Mouse (Mus musculus) heart, adult 2 months (tissue): ENCODE measurements around the gene Galnt6.

Experiments
- CTCF ChIP-seq: fragments of 200-600 bp; IDR thresholded peaks from 2 replicates; pipeline ENCODE4 v1.8.1; 2022; ENCODE audit warnings: antibody characterized with exemption, mild to moderate bottlenecking, moderate library complexity
- EP300 ChIP-seq: fragments of 200-500 bp; IDR thresholded peaks from 2 replicates; pipeline ENCODE4 v1.6.1; 2011; ENCODE audit warnings: low read depth, low read length, control low read depth; ENCODE audit not compliant: insufficient read depth
- POLR2A ChIP-seq: fragments of 200-500 bp; IDR thresholded peaks from 2 replicates; pipeline ENCODE4 v1.6.1; 2011; ENCODE audit warnings: mild to moderate bottlenecking, low read depth, low read length, control low read depth; ENCODE audit not compliant: insufficient read depth

GRCm38 (mm10) chr15:100748584-100748983 lies 19.4 kb upstream of the Galnt6 start:
- no peak for TF ChIP-seq POLR2A
- no peak for TF ChIP-seq CTCF
- no peak for TF ChIP-seq EP300
